Mouse (Mus musculus) spleen, adult 10 weeks (tissue): ENCODE measurements around the gene Spock3. TPM values are rescaled to one million over a fixed set of nuclear protein-coding genes. Genes with fewer than 3 reads are reported as not detected.

ENCODE experiments used
- polyA plus RNA-seq: library from polyadenylated mRNA; stranded (reverse); fragments of 350-450 nt; fragmentation: Illumina TruSeq; extraction: RNeasy Lipid Tissue Mini Kit (QIAGEN cat#74804); gene quantifications from one replicate; pipeline ENCODE4 v1.2.3, GENCODE M21; 2015; ENCODE audit warnings: low replicate concordance; ENCODE audit not compliant: insufficient read depth

Spock3 gene
- 1.8 TPM for polyA plus RNA-seq

DNA sequence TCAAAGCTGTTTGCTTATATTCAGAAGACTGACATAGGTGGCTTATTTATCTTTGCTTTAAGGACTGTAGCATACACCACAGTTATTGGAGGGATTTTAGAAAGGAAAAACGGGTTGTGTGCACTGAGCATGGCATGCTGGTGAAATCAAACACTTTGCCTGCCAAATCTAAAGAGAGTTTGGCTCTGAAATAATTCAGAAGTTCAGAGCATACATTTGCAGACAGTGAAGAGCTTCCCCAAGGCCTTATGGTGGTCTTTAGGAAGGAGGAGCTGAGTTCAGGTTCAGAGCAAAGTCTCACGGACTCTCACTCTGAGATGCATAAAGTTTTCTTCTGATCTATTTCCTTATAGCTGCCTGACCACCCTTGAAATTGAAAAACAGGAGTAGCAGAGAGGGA lies at the start of gene Spock3:
TSS of gene Spock3 (plus strand) at position 301 of the 400 bp plus-strand sequence.

